Mouse (Mus musculus) midbrain, embryonic 15.5 days (tissue): ENCODE data around the gene Hras. TPM values are rescaled to one million over a fixed set of nuclear protein-coding genes. Genes with fewer than 3 reads are reported as not detected.
A peak's percentile ranks its signal among the peaks of the same experiment; 100 is the strongest.

ENCODE experiments used
- ATAC-seq: fragments of 200-750 bp; cut with Nextera tagmentation; replicated peaks from 2 replicates; pipeline ENCODE4 v1.8.0; 2017; ENCODE audit warnings: moderate TSS enrichment
- H3K27ac ChIP-seq: fragments of 300-500 bp; sonication (generic); 2 replicates; pipeline ENCODE4 v1.5.1; 2015; ENCODE audit warnings: mild to moderate bottlenecking, inconsistent platforms
- H3K27me3 ChIP-seq: fragments of 300-500 bp; sonication (generic); replicated peaks from 2 replicates; pipeline ENCODE4 v1.6.1; 2015; ENCODE audit warnings: inconsistent platforms
- H3K36me3 ChIP-seq: fragments of 300-500 bp; sonication (generic); replicated peaks from 2 replicates; pipeline ENCODE4 v1.6.1; 2015; ENCODE audit warnings: inconsistent platforms
- H3K4me1 ChIP-seq: fragments of 300-500 bp; sonication (generic); 2 replicates; pipeline ENCODE4 v1.6.1; 2015; ENCODE audit warnings: inconsistent platforms
- H3K4me2 ChIP-seq: fragments of 300-500 bp; sonication (generic); 2 replicates; pipeline ENCODE4 v1.6.1; 2015; ENCODE audit warnings: inconsistent platforms, mild to moderate bottlenecking, moderate library complexity
- H3K4me3 ChIP-seq: fragments of 300-500 bp; sonication (generic); 2 replicates; pipeline ENCODE4 v1.5.1; 2015; ENCODE audit warnings: mild to moderate bottlenecking, inconsistent platforms
- H3K9ac ChIP-seq: fragments of 300-500 bp; sonication (generic); 2 replicates; pipeline ENCODE4 v1.6.1; 2015; ENCODE audit warnings: mild to moderate bottlenecking, inconsistent platforms
- H3K9me3 ChIP-seq: fragments of 300-500 bp; sonication (generic); 2 replicates; pipeline ENCODE4 v1.6.1; 2016; ENCODE audit warnings: inconsistent platforms
- WGBS: fragments of 180-500 bp; shearing (Covaris S2); methylation state at CpG from one replicate; pipeline ENCODE4 v1.1.7; 2015; ENCODE audit warnings: mixed read lengths; 5-methylcytosine and 5-hydroxymethylcytosine counted together
- polyA plus RNA-seq: library from polyadenylated mRNA; unstranded; fragments of >200 nt; fragmentation: Nextera tagmentation; extraction: Ambion mirVana; gene quantifications from 2 replicates; pipeline ENCODE4 v1.2.1, GENCODE M21; 2015

Hras gene
- polyA plus RNA-seq, 1 experiment from 2014 or later = 181 TPM

- Histone ChIP-seq H3K36me3 (no peaks in the 10 kb centered on the region), H3K27me3 (no peaks in the 10 kb centered on the region), H3K9me3 (no peaks in the 10 kb centered on the region), H3K4me1 (peaks cover 4% of the 10 kb centered on the region), H3K9ac (no peak overlapping the region), H3K4me2 (no peak overlapping the region), H3K4me3 (no peak overlapping the region), H3K27ac (no peak overlapping the region)
- 88% methylated on average over 12 of the region's 12 CpGs for WGBS
- no peak for ATAC-seq
These were observed 16.3 kb upstream of the Hras start for GRCm38 (mm10) chr7:141210137-141210536.

- WGBS = 83% methylated on average over 3 of the region's 3 CpGs
- Histone ChIP-seq H3K27ac (no peak overlapping the region), H3K4me2 (no peak overlapping the region)
These were observed 15.7 kb upstream of the Hras start for GRCm38 (mm10) chr7:141209526-141209925.

GRCm38 (mm10) chr7:141206182-141206937 is 12.6 kb upstream of the Hras start:
- Histone ChIP-seq H3K27ac (no peak overlapping the region), H3K4me1 (no peaks in the 10 kb centered on the region), H3K27me3 (no peaks in the 10 kb centered on the region), H3K9me3 (no peaks in the 10 kb centered on the region), H3K4me2 (no peak overlapping the region), H3K36me3 (no peaks in the 10 kb centered on the region), H3K4me3 (no peak overlapping the region), H3K9ac (no peak overlapping the region)
- WGBS = 91% methylated on average over 18 of the region's 18 CpGs
- no peak for ATAC-seq

More at GRCm38 (mm10) chr7:141209526-141209925, 15.7 kb upstream of the Hras start:
- Histone ChIP-seq H3K9me3 (no peaks in the 10 kb centered on the region), H3K27me3 (no peaks in the 10 kb centered on the region), H3K9ac (no peak overlapping the region), H3K4me3 (no peak overlapping the region), H3K36me3 (no peaks in the 10 kb centered on the region), H3K4me1 (no peaks in the 10 kb centered on the region)
- no peak for ATAC-seq

- Histone ChIP-seq H3K4me3 (no peak overlapping the region), H3K9me3 (no peaks in the 10 kb centered on the region), H3K27ac (no peak overlapping the region), H3K4me2 (no peak overlapping the region), H3K27me3 (no peaks in the 10 kb centered on the region), H3K4me1 (no peaks in the 10 kb centered on the region), H3K9ac (no peak overlapping the region), H3K36me3 (no peaks in the 10 kb centered on the region)
- 90% methylated on average over 5 of the region's 5 CpGs for WGBS
- ATAC-seq = no peak
These were observed 11.7 kb upstream of the Hras start for GRCm38 (mm10) chr7:141205504-141205903.

GRCm38 (mm10) chr7:141204546-141204945 is 10.7 kb upstream of the Hras start:
- no peaks in the 10 kb centered on the region for H3K27me3 ChIP-seq
- H3K36me3 ChIP-seq = no peaks in the 10 kb centered on the region

GRCm38 (mm10) chr7:141198121-141198520 is 4.3 kb upstream of the Hras start:
- Histone ChIP-seq H3K9me3 (no peaks in the 10 kb centered on the region), H3K36me3 (no peaks in the 10 kb centered on the region), H3K4me3 (no peak overlapping the region), H3K4me2 (no peak overlapping the region), H3K9ac (no peak overlapping the region), H3K27me3 (no peaks in the 10 kb centered on the region), H3K27ac (no peak overlapping the region), H3K4me1 (peaks cover 16% of the 10 kb centered on the region)
- ATAC-seq = no peak
- 96% methylated on average over 4 of the region's 4 CpGs for WGBS

More at GRCm38 (mm10) chr7:141204546-141204945, 10.7 kb upstream of the Hras start:
- no peaks in the 10 kb centered on the region for H3K4me1 ChIP-seq
- H3K9me3 ChIP-seq = no peaks in the 10 kb centered on the region
- no peak for ATAC-seq
- no peak overlapping the region for H3K4me3 ChIP-seq
- no peak overlapping the region for H3K9ac ChIP-seq
- 83% methylated on average over 3 of the region's 3 CpGs for WGBS
- no peak overlapping the region for H3K27ac ChIP-seq
- H3K4me2 ChIP-seq = no peak overlapping the region

GRCm38 (mm10) chr7:141196619-141197282 is 2.9 kb upstream of the Hras start:
- 93% methylated on average over 8 of the region's 8 CpGs for WGBS
- no peak overlapping the region for H3K27ac ChIP-seq
- H3K9ac ChIP-seq = no peak overlapping the region
- H3K9me3 ChIP-seq = no peaks in the 10 kb centered on the region
- H3K4me1 ChIP-seq = peaks cover 30% of the 10 kb centered on the region
- H3K27me3 ChIP-seq = no peaks in the 10 kb centered on the region
- H3K4me2 ChIP-seq = no peak overlapping the region
- no peak for ATAC-seq
- no peak overlapping the region for H3K4me3 ChIP-seq
- no peaks in the 10 kb centered on the region for H3K36me3 ChIP-seq

GRCm38 (mm10) chr7:141195754-141196153 is 1.9 kb upstream of the Hras start:
- 0 out of 2 replicates have a peak, but pooled peaks cover 5% of the 10 kb centered on the region for H3K36me3 ChIP-seq
- H3K9ac ChIP-seq = no peak overlapping the region
- H3K4me3 ChIP-seq = no peak overlapping the region
- H3K4me1 ChIP-seq = peaks cover 34% of the 10 kb centered on the region
- peak overlapping the region; percentile 95; the same call in 1 of the 2 replicates for H3K4me2 ChIP-seq
- WGBS = 93% methylated on average over 2 of the region's 2 CpGs
- no peaks in the 10 kb centered on the region for H3K9me3 ChIP-seq
- H3K27ac ChIP-seq = no peak overlapping the region
- ATAC-seq = no peak
- no peaks in the 10 kb centered on the region for H3K27me3 ChIP-seq

- peak overlapping the region; percentile 85 for H3K4me3 ChIP-seq
- H3K4me1 ChIP-seq = peaks cover 34% of the 10 kb centered on the region
- WGBS = under 1% methylated on average over 28 of the region's 28 CpGs
- peaks cover 15% of the 10 kb centered on the region; the same call in 1 of the 2 replicates for H3K36me3 ChIP-seq
- H3K9ac ChIP-seq = peak overlapping the region; percentile 49
- peak; percentile 35 for ATAC-seq
- H3K9me3 ChIP-seq = no peaks in the 10 kb centered on the region
- no peaks in the 10 kb centered on the region for H3K27me3 ChIP-seq
- H3K27ac ChIP-seq = peak overlapping the region; percentile 81
- H3K4me2 ChIP-seq = peak overlapping the region; percentile 95
These were observed 1.0 kb upstream of the Hras start for GRCm38 (mm10) chr7:141194830-141195229.

GRCm38 (mm10) chr7:141194409-141194808 is 604 bp upstream of the Hras start:
- Histone ChIP-seq H3K27me3 (no peaks in the 10 kb centered on the region), H3K9ac (peak overlapping the region; percentile 49), H3K36me3 (peaks cover 17% of the 10 kb centered on the region; the same call in 1 of the 2 replicates), H3K4me3 (peak overlapping the region; percentile 85), H3K4me1 (peaks cover 34% of the 10 kb centered on the region), H3K4me2 (peak overlapping the region; percentile 95), H3K9me3 (no peaks in the 10 kb centered on the region), H3K27ac (peak overlapping the region; percentile 81)
- under 1% methylated on average over 23 of the region's 23 CpGs for WGBS
- ATAC-seq = no peak; the same call in 1 of the 2 replicates

GRCm38 (mm10) chr7:141193348-141193856 is 403 bp downstream of the Hras start:
- Histone ChIP-seq H3K36me3 (peaks cover 18% of the 10 kb centered on the region; the same call in 1 of the 2 replicates), H3K4me1 (peaks cover 34% of the 10 kb centered on the region), H3K9me3 (no peaks in the 10 kb centered on the region), H3K27ac (peak overlapping the region; percentile 81), H3K27me3 (no peaks in the 10 kb centered on the region), H3K4me3 (peak overlapping the region; percentile 85), H3K4me2 (peak overlapping the region; percentile 87), H3K9ac (peak overlapping the region; percentile 95)
- WGBS = 1% methylated on average over 20 of the region's 43 CpGs
- ATAC-seq = no peak; the same call in none of the 2 replicates

- Histone ChIP-seq H3K4me1 (peaks cover 34% of the 10 kb centered on the region), H3K4me3 (peak overlapping the region; percentile 85), H3K4me2 (peak overlapping the region; percentile 87), H3K27ac (peak overlapping the region; percentile 81), H3K27me3 (no peaks in the 10 kb centered on the region), H3K9ac (peak overlapping the region; percentile 95), H3K36me3 (peaks cover 18% of the 10 kb centered on the region; the same call in 1 of the 2 replicates), H3K9me3 (no peaks in the 10 kb centered on the region)
- 28% methylated on average over 12 of the region's 12 CpGs for WGBS
- ATAC-seq = no peak
These were observed 943 bp downstream of the Hras start for GRCm38 (mm10) chr7:141192776-141193347.
